Mouse (Mus musculus): ENCODE data around the gene Akp3. TPM values are rescaled to one million over a fixed set of nuclear protein-coding genes. Genes with fewer than 3 reads are reported as not detected.

Gene Akp3
- polyA plus RNA-seq, 1 experiment from 2014 or later = not detected

GRCm38 (mm10) chr1:87172316-87172715, 47.5 kb downstream of the Akp3 start:
- Histone ChIP-seq H3K4me1 (ENCODE audit: insufficient read depth) (no peaks in the 10 kb centered on the region), H3K4me2 (ENCODE audit: low read depth, low read length) (no peak overlapping the region), H3K9ac (replicated peaks) (no peak overlapping the region), H3K36me3 (replicated peaks; ENCODE audit: insufficient read depth, low read length) (no peaks in the 10 kb centered on the region), H3K27ac (ENCODE audit: low read depth) (no peak overlapping the region), H3K9me3 (ENCODE audit: low read length) (no peaks in the 10 kb centered on the region), H3K27me3 (ENCODE audit: insufficient read depth, low read length) (peaks cover 21% of the 10 kb centered on the region), H3K4me3 (ENCODE audit: low read depth, low read length) (no peak overlapping the region)
- TF ChIP-seq EP300 (IDR thresholded peaks at IDR 0.05; ENCODE audit: low read depth) = no peak
- TF ChIP-seq CTCF (IDR thresholded peaks at IDR 0.05; ENCODE audit: low read depth) = no peak
- 62% methylated on average over 9 of the region's 9 CpGs for WGBS (ENCODE audit: insufficient replicate concordance)
- ATAC-seq (no peak), DNase-seq (no peak)

GRCm38 (mm10) chr1:87174006-87174955, 49.5 kb downstream of the Akp3 start:
- Histone ChIP-seq H3K4me1 (ENCODE audit: insufficient read depth) (no peaks in the 10 kb centered on the region), H3K27me3 (ENCODE audit: insufficient read depth, low read length) (peaks cover 23% of the 10 kb centered on the region), H3K9ac (replicated peaks) (no peak overlapping the region), H3K4me3 (ENCODE audit: low read depth, low read length) (no peak overlapping the region), H3K4me2 (ENCODE audit: low read depth, low read length) (peak overlapping the region; percentile 50), H3K36me3 (replicated peaks; ENCODE audit: insufficient read depth, low read length) (no peaks in the 10 kb centered on the region), H3K9me3 (ENCODE audit: low read length) (no peaks in the 10 kb centered on the region), H3K27ac (ENCODE audit: low read depth) (no peak overlapping the region)
- DNase-seq = peak; percentile 74
- WGBS (ENCODE audit: insufficient replicate concordance) = 24% methylated on average over 28 of the region's 28 CpGs
- peak; percentile 83 for ATAC-seq
- peak; percentile 73 for TF ChIP-seq CTCF (IDR thresholded peaks at IDR 0.05; ENCODE audit: low read depth)
- TF ChIP-seq EP300 (IDR thresholded peaks at IDR 0.05; ENCODE audit: low read depth) = no peak

GRCm38 (mm10) chr1:87175852-87176292, 51.1 kb downstream of the Akp3 start:
- Histone ChIP-seq H3K9me3 (ENCODE audit: low read length) (no peaks in the 10 kb centered on the region), H3K4me2 (ENCODE audit: low read depth, low read length) (no peak overlapping the region), H3K36me3 (replicated peaks; ENCODE audit: insufficient read depth, low read length) (no peaks in the 10 kb centered on the region), H3K4me1 (ENCODE audit: insufficient read depth) (no peaks in the 10 kb centered on the region), H3K27ac (ENCODE audit: low read depth) (no peak overlapping the region), H3K9ac (replicated peaks) (no peak overlapping the region), H3K27me3 (ENCODE audit: insufficient read depth, low read length) (peaks cover 13% of the 10 kb centered on the region), H3K4me3 (ENCODE audit: low read depth, low read length) (no peak overlapping the region)
- TF ChIP-seq CTCF (IDR thresholded peaks at IDR 0.05; ENCODE audit: low read depth) (peak; percentile 43), EP300 (IDR thresholded peaks at IDR 0.05; ENCODE audit: low read depth) (no peak)
- ATAC-seq (no peak), DNase-seq (no peak)
- WGBS (ENCODE audit: insufficient replicate concordance) = 32% methylated on average over 11 of the region's 11 CpGs

Other genes starting within 250 kb of the Akp3 start
- not detected in 2 replicates for gene Alppl2, start 35.0 kb upstream of the Akp3 start, polyA plus RNA-seq (2015; fragmentation: Nextera tagmentation; extraction: Ambion mirVana)
- not detected in 2 replicates for gene Alpi, start 23.4 kb upstream of the Akp3 start, polyA plus RNA-seq (2015; fragmentation: Nextera tagmentation; extraction: Ambion mirVana)
- gene Ecel1, start 31.5 kb downstream of the Akp3 start, polyA plus RNA-seq (2015; fragmentation: Nextera tagmentation; extraction: Ambion mirVana) = 0.16 and 0.32 TPM in 2 replicates
- gene Prss56, start 58.3 kb downstream of the Akp3 start, polyA plus RNA-seq (2015; fragmentation: Nextera tagmentation; extraction: Ambion mirVana) = not detected in 2 replicates
- gene Chrnd, start 65.6 kb downstream of the Akp3 start, polyA plus RNA-seq (2015; fragmentation: Nextera tagmentation; extraction: Ambion mirVana) = 0.04 TPM in 1 of 2 replicates, not detected in the other
- 0.19 TPM in 1 of 2 replicates, not detected in the other for gene Chrng, start 79.7 kb downstream of the Akp3 start, polyA plus RNA-seq (2015; fragmentation: Nextera tagmentation; extraction: Ambion mirVana)
- 84.7 and 91.7 TPM in 2 replicates for gene Eif4e2, start 88.9 kb downstream of the Akp3 start, polyA plus RNA-seq (2015; fragmentation: Nextera tagmentation; extraction: Ambion mirVana)
- gene Efhd1, start 139.4 kb downstream of the Akp3 start, polyA plus RNA-seq (2015; fragmentation: Nextera tagmentation; extraction: Ambion mirVana) = 0.24 and 0.26 TPM in 2 replicates
- gene Gigyf2, start 202.0 kb downstream of the Akp3 start, polyA plus RNA-seq (2015; fragmentation: Nextera tagmentation; extraction: Ambion mirVana) = 12.1 and 13.3 TPM in 2 replicates

All from liver, postnatal 0 days (tissue).